Mouse (Mus musculus): Measurements from ENCODE around the gene D630045J12Rik. TPM values are rescaled to one million over a fixed set of nuclear protein-coding genes. Genes with fewer than 3 reads are reported as not detected.

Gene D630045J12Rik
- polyA plus RNA-seq, 2 experiments = 7.3 to 14.2 TPM

DNA sequence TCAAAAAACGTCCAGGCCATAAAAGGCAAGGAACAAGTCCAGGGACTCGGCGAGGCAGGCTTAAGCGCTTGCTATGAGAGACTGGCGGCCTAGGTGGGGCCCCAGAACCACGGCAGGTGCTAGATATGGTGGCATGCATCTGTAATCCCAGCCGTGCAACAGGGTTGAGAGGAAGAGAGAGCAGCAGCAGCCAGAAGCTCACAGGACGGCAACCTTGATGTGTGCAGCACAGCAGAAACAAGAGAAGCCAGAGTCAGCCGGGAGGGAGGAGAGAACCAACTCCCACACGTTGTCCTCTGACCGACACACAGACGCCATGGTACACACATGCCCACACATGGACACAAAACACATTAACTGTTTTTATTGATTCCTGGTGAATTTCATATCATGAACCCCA, 51.0 kb downstream of the D630045J12Rik start:
- no peak overlapping the region for H3K4me2 ChIP-seq (replicated peaks; ENCODE audit: low read depth, low read length, severe bottlenecking)
- peaks cover 34% of the 10 kb centered on the region for H3K4me1 ChIP-seq (ENCODE audit: control insufficient read depth, insufficient read depth, low read length)
- no peak overlapping the region for H3K9ac ChIP-seq (ENCODE audit: low read depth, low read length, severe bottlenecking)
- no peak for TF ChIP-seq POLR2A (IDR thresholded peaks at IDR 0.05; ENCODE audit: borderline replicate concordance, extremely low read depth, insufficient read depth, insufficient read length)
- ATAC-seq (ENCODE audit: low FRiP score, low read depth) = no peak
- DNase-seq (ENCODE audit: low spot score) = no peak
- no peak overlapping the region for H3K4me3 ChIP-seq (replicated peaks; ENCODE audit: low read length)
- H3K9me3 ChIP-seq (ENCODE audit: control insufficient read depth, low read length) = no peaks in the 10 kb centered on the region
- 81% methylated on average over 12 of the region's 12 CpGs for WGBS
- 0 out of 2 replicates have a peak, but pooled peaks cover 2% of the 10 kb centered on the region for H3K36me3 ChIP-seq (ENCODE audit: control insufficient read depth, insufficient read depth, low read length)
- no peak overlapping the region for H3K27ac ChIP-seq (replicated peaks; ENCODE audit: low read depth, low read length)
- H3K27me3 ChIP-seq (ENCODE audit: control insufficient read depth, insufficient read depth, low read length) = no peaks in the 10 kb centered on the region

- 41% methylated on average over 5 of the region's 5 CpGs for WGBS
- Histone ChIP-seq H3K4me1 (ENCODE audit: control insufficient read depth, insufficient read depth, low read length) (peaks cover 31% of the 10 kb centered on the region), H3K9me3 (ENCODE audit: control insufficient read depth, low read length) (no peaks in the 10 kb centered on the region), H3K27ac (replicated peaks; ENCODE audit: low read depth, low read length) (no peak overlapping the region), H3K9ac (ENCODE audit: low read depth, low read length, severe bottlenecking) (no peak overlapping the region), H3K27me3 (ENCODE audit: control insufficient read depth, insufficient read depth, low read length) (no peaks in the 10 kb centered on the region), H3K4me2 (replicated peaks; ENCODE audit: low read depth, low read length, severe bottlenecking) (no peak overlapping the region), H3K36me3 (ENCODE audit: control insufficient read depth, insufficient read depth, low read length) (peaks cover 3% of the 10 kb centered on the region; the same call in 1 of the 2 replicates), H3K4me3 (replicated peaks; ENCODE audit: low read length) (no peak overlapping the region)
- DNase-seq (ENCODE audit: low spot score) = no peak
- ATAC-seq (ENCODE audit: low FRiP score, low read depth) = no peak
- TF ChIP-seq POLR2A (IDR thresholded peaks at IDR 0.05; ENCODE audit: borderline replicate concordance, extremely low read depth, insufficient read depth, insufficient read length) = no peak
Measured at GRCm38 (mm10) chr6:38201495-38201894, 52.3 kb downstream of the D630045J12Rik start.

- 86% methylated on average over 6 of the region's 6 CpGs for WGBS
- Histone ChIP-seq H3K9ac (ENCODE audit: low read depth, low read length, severe bottlenecking) (no peak overlapping the region), H3K4me3 (replicated peaks; ENCODE audit: low read length) (no peak overlapping the region), H3K4me2 (replicated peaks; ENCODE audit: low read depth, low read length, severe bottlenecking) (no peak overlapping the region), H3K27ac (replicated peaks; ENCODE audit: low read depth, low read length) (no peak overlapping the region), H3K4me1 (ENCODE audit: control insufficient read depth, insufficient read depth, low read length) (peaks cover 18% of the 10 kb centered on the region; the same call in 1 of the 2 replicates), H3K36me3 (ENCODE audit: control insufficient read depth, insufficient read depth, low read length) (peaks cover 22% of the 10 kb centered on the region), H3K9me3 (ENCODE audit: control insufficient read depth, low read length) (no peaks in the 10 kb centered on the region), H3K27me3 (ENCODE audit: control insufficient read depth, insufficient read depth, low read length) (no peaks in the 10 kb centered on the region)
- ATAC-seq (ENCODE audit: low FRiP score, low read depth) (no peak), DNase-seq (ENCODE audit: low spot score) (no peak)
- no peak for TF ChIP-seq POLR2A (IDR thresholded peaks at IDR 0.05; ENCODE audit: borderline replicate concordance, extremely low read depth, insufficient read depth, insufficient read length)
Measured at GRCm38 (mm10) chr6:38199599-38199998, 54.2 kb downstream of the D630045J12Rik start.

- peaks cover 30% of the 10 kb centered on the region for H3K36me3 ChIP-seq (ENCODE audit: control insufficient read depth, insufficient read depth, low read length)
- no peak for ATAC-seq (ENCODE audit: low FRiP score, low read depth)
- peaks cover 13% of the 10 kb centered on the region; the same call in 1 of the 2 replicates for H3K4me1 ChIP-seq (ENCODE audit: control insufficient read depth, insufficient read depth, low read length)
- H3K4me3 ChIP-seq (replicated peaks; ENCODE audit: low read length) = no peak overlapping the region
- 22% methylated on average over 1 of the region's 1 CpGs for WGBS
- DNase-seq (ENCODE audit: low spot score) = no peak
- H3K4me2 ChIP-seq (replicated peaks; ENCODE audit: low read depth, low read length, severe bottlenecking) = no peak overlapping the region
- TF ChIP-seq POLR2A (IDR thresholded peaks at IDR 0.05; ENCODE audit: borderline replicate concordance, extremely low read depth, insufficient read depth, insufficient read length) = no peak
- no peak overlapping the region for H3K27ac ChIP-seq (replicated peaks; ENCODE audit: low read depth, low read length)
- no peaks in the 10 kb centered on the region for H3K27me3 ChIP-seq (ENCODE audit: control insufficient read depth, insufficient read depth, low read length)
- no peaks in the 10 kb centered on the region for H3K9me3 ChIP-seq (ENCODE audit: control insufficient read depth, low read length)
- no peak overlapping the region for H3K9ac ChIP-seq (ENCODE audit: low read depth, low read length, severe bottlenecking)
Measured at GRCm38 (mm10) chr6:38198727-38199126, 55.1 kb downstream of the D630045J12Rik start.

DNA sequence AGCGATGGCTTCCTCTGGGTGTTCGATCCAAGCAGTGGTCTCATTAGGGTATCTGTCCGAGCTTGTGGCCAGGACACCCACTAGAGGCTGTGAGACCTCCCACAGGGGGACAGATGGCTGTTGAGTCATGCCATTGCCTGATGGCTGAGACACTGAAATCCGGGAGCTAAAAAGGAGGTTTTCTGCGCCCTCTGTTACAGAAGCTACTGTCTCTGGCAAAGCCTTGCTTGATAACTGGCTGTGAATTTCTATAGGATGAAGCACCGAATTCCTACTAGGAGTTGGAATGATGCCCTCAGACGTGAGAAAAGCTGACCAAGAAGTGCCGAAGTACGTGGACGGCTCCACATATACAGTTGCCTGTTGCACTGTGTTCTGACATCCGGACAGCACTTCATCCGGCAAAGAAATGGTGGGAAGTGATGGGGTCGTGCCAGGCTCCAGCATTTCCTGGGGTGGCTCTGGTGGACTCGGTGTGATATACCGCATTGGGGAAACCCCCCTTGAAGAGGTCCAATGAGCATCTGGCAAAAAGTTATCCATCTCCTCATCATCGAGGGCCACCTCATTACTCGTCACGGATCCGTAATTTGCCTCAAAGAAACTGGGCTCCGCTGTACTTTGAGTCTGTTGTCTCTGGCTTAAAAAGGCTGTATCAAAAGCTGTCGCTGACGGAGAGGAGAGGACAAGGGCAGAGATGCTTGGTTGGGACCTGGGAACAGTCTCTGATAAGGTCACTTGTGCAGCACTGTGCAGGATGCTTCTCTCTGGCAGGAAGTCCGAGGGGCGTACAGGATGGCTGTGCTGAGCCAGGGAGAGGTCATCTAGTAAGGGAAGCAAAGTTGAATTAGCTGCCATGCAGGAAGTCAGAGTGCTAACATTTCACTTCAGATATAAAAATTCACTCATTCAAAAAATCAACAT, 57.3 kb downstream of the D630045J12Rik start:
- Histone ChIP-seq H3K4me2 (replicated peaks; ENCODE audit: low read depth, low read length, severe bottlenecking) (no peak overlapping the region), H3K9ac (ENCODE audit: low read depth, low read length, severe bottlenecking) (no peak overlapping the region), H3K4me1 (ENCODE audit: control insufficient read depth, insufficient read depth, low read length) (peaks cover 8% of the 10 kb centered on the region; the same call in 1 of the 2 replicates), H3K27me3 (ENCODE audit: control insufficient read depth, insufficient read depth, low read length) (no peaks in the 10 kb centered on the region), H3K36me3 (ENCODE audit: control insufficient read depth, insufficient read depth, low read length) (peaks cover 41% of the 10 kb centered on the region), H3K27ac (replicated peaks; ENCODE audit: low read depth, low read length) (no peak overlapping the region), H3K4me3 (replicated peaks; ENCODE audit: low read length) (no peak overlapping the region), H3K9me3 (ENCODE audit: control insufficient read depth, low read length) (no peaks in the 10 kb centered on the region)
- TF ChIP-seq POLR2A (IDR thresholded peaks at IDR 0.05; ENCODE audit: borderline replicate concordance, extremely low read depth, insufficient read depth, insufficient read length) = no peak
- no peak for DNase-seq (ENCODE audit: low spot score)
- ATAC-seq (ENCODE audit: low FRiP score, low read depth) = no peak
- WGBS = 92% methylated on average over 24 of the region's 24 CpGs
